Mouse (Mus musculus) adrenal gland, postnatal 25 days (tissue): ENCODE data around the gene Arhgef15. TPM values are rescaled to one million over a fixed set of nuclear protein-coding genes. Genes with fewer than 3 reads are reported as not detected.

Experiments
- microRNA-seq, 2 experiments: library from miRNA; unstranded; fragments of <30 nt; microRNA quantifications; one replicate each; pipeline ENCODE4 v1.2.0; 2021
- total RNA-seq: library from RNA; stranded (reverse); gene quantifications from 2 replicates; pipeline ENCODE4 v1.2.3, GENCODE M21; 2021

The Arhgef15 gene
- total RNA-seq, 1 experiment from 2014 or later, result 23.4 TPM

Small RNA genes lying within 50 kb of the gene (microRNA-seq; reads per million reads assigned to microRNA genes)
- 0 reads per million in 2 experiments for gene Mir3062

Other genes starting within 250 kb of the Arhgef15 start
- gene Ndel1, start 85.6 kb downstream of the Arhgef15 start, total RNA-seq, result 54.4 and 70.0 TPM in 2 replicates
- 0.15 TPM in 1 of 2 replicates, not detected in the other for gene Rnf222, start 68.9 kb downstream of the Arhgef15 start, total RNA-seq
- gene Rpl26, start 55.9 kb downstream of the Arhgef15 start, total RNA-seq, result 1,094 and 1,140 TPM in 2 replicates
- 0.70 TPM in 1 of 2 replicates, not detected in the other for gene Odf4, start 30.4 kb downstream of the Arhgef15 start, total RNA-seq
- 32.0 and 35.4 TPM in 2 replicates for gene Slc25a35, start 10.7 kb upstream of the Arhgef15 start, total RNA-seq
- gene Rangrf, start 17.7 kb upstream of the Arhgef15 start, total RNA-seq, result 20.7 and 22.4 TPM in 2 replicates
- 39.7 and 40.1 TPM in 2 replicates for gene Pfas, start 51.0 kb upstream of the Arhgef15 start, total RNA-seq
- gene Ctc1, start 58.4 kb upstream of the Arhgef15 start, total RNA-seq, result 32.9 and 33.9 TPM in 2 replicates
- gene Aurkb, start 88.2 kb upstream of the Arhgef15 start, total RNA-seq, result 9.7 and 11.8 TPM in 2 replicates
- gene Borcs6, start 102.2 kb upstream of the Arhgef15 start, total RNA-seq, result 23.1 and 32.0 TPM in 2 replicates
- gene Tmem107, start 113.3 kb upstream of the Arhgef15 start, total RNA-seq, result 18.3 and 21.8 TPM in 2 replicates
- 143 and 163 TPM in 2 replicates for gene Vamp2, start 131.0 kb upstream of the Arhgef15 start, total RNA-seq
- gene Per1, start 137.7 kb upstream of the Arhgef15 start, total RNA-seq, result 66.5 and 84.7 TPM in 2 replicates
- not detected in 2 replicates for gene Hes7, start 162.9 kb upstream of the Arhgef15 start, total RNA-seq
- 1.2 and 1.6 TPM in 2 replicates for gene 9130213A22Rik, start 165.1 kb upstream of the Arhgef15 start, total RNA-seq
- gene Aloxe3, start 168.4 kb upstream of the Arhgef15 start, total RNA-seq, result 0.64 and 2.8 TPM in 2 replicates
- gene Alox12b, start 199.5 kb upstream of the Arhgef15 start, total RNA-seq, result not detected in 2 replicates
- not detected in 2 replicates for gene Alox8, start 240.4 kb upstream of the Arhgef15 start, total RNA-seq